Mouse (Mus musculus): Measurements from ENCODE around the gene Aass.

DNA sequence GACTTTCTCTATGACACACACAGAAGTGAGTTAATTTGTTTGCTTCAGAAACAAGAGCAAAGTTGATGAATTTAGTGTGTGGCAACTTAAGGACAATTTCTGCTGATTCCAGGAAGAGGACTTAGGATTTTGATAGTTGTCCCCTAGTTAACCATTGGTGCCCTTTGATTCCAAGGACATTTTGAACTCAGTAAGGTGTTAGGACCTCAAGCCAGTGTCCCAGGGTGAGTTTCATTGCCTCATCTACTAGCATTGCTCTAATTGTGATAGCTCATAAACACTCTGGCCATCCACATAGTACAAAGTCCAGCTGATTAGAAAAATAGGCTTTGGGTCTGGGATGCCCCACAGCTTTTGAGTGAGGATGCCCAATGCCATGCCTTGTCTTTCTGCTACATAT, 11.2 kb upstream of the Aass start:
- TF ChIP-seq CTCF (IDR thresholded peaks at IDR 0.05; ENCODE audit: control insufficient read depth, insufficient read depth, low read length), result no peak
- TF ChIP-seq POLR2A (IDR thresholded peaks at IDR 0.05; ENCODE audit: borderline replicate concordance, control insufficient read depth, low read depth, low read length), result no peak

Data from bone marrow, adult 2 months (tissue).